Mouse (Mus musculus) intestine, embryonic 14.5 days (tissue): Measurements from ENCODE around the gene Ptprd. TPM values are rescaled to one million over a fixed set of nuclear protein-coding genes. Genes with fewer than 3 reads are reported as not detected.

Experiments
- ATAC-seq: fragments of 200-750 bp; cut with Nextera tagmentation; replicated peaks from 2 replicates; pipeline ENCODE4 v1.8.0; 2017; ENCODE audit warnings: low read depth, moderate number of reproducible peaks, moderate TSS enrichment, moderate library complexity; ENCODE audit not compliant: low FRiP score, low TSS enrichment
- DNase-seq: peaks from one replicate; pipeline ENCODE4 v3.0.0-alpha.2; 2018; ENCODE audit warnings: low spot score
- H3K27ac ChIP-seq: fragments of 300-500 bp; sonication (generic); 2 replicates; pipeline ENCODE4 v1.5.1; 2014; ENCODE audit warnings: low read depth, mild to moderate bottlenecking, control low read depth
- H3K27me3 ChIP-seq: fragments of 300-500 bp; sonication (generic); replicated peaks from 2 replicates; pipeline ENCODE4 v1.6.1; 2014; ENCODE audit warnings: low read length, control low read depth; ENCODE audit not compliant: control insufficient read depth, insufficient read depth
- H3K36me3 ChIP-seq: fragments of 300-500 bp; sonication (generic); 2 replicates; pipeline ENCODE4 v1.6.1; 2014; ENCODE audit warnings: low read length, control low read depth; ENCODE audit not compliant: control insufficient read depth, insufficient read depth
- H3K4me1 ChIP-seq: fragments of 300-500 bp; sonication (generic); replicated peaks from 2 replicates; pipeline ENCODE4 v1.6.1; 2014; ENCODE audit warnings: low read length, control low read depth, mixed read lengths; ENCODE audit not compliant: control insufficient read depth, insufficient read depth
- H3K4me2 ChIP-seq: fragments of 300-500 bp; sonication (generic); 2 replicates; pipeline ENCODE4 v1.6.1; 2014; ENCODE audit warnings: low read length
- H3K4me3 ChIP-seq: fragments of 300-500 bp; sonication (generic); 2 replicates; pipeline ENCODE4 v1.5.1; 2014; ENCODE audit warnings: low read depth, low read length, control low read depth, mixed read lengths
- H3K9ac ChIP-seq: fragments of 300-500 bp; sonication (generic); 2 replicates; pipeline ENCODE4 v1.6.1; 2014; ENCODE audit warnings: mild to moderate bottlenecking, low read length
- H3K9me3 ChIP-seq: fragments of 300-500 bp; sonication (generic); 2 replicates; pipeline ENCODE4 v1.6.1; 2016; ENCODE audit warnings: low read length, control low read depth; ENCODE audit not compliant: control insufficient read depth
- WGBS: fragments of 180-500 bp; shearing (Covaris S2); extraction: QIAGEN DNeasy Blood & Tissue Kit; methylation state at CpG from one replicate; pipeline ENCODE4 v1.1.7; 2014; 5-methylcytosine and 5-hydroxymethylcytosine counted together
- polyA plus RNA-seq: library from polyadenylated mRNA; unstranded; fragments of >200 nt; fragmentation: Nextera tagmentation; extraction: Ambion mirVana; gene quantifications from 2 replicates; pipeline ENCODE4 v1.2.1, GENCODE M21; 2014

Gene Ptprd
- polyA plus RNA-seq, 1 experiment from 2014 or later, result 19.4 TPM

DNA sequence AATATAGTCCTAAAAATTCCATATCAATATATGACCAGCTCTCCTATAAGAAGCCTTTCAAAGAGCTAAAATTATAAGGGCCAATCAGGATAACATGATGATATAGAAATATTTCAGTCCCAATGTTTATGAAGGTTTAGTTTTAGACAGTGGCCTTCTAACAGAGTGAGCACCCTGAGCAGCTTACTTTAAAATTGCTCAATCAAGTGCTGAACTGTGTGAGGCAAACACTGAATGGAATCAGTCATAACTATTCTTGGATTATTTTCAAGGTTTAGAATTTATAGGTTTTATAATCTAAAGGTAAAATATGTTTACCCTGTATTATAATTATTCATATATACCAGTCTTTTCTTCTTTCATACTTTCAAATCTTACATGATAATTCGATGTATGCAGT is 134.7 kb downstream of the Ptprd start:
- WGBS, result 90% methylated on average over 1 of the region's 1 CpGs
- Histone ChIP-seq H3K4me3 (no peak overlapping the region), H3K9me3 (no peaks in the 10 kb centered on the region), H3K27me3 (no peaks in the 10 kb centered on the region), H3K27ac (no peak overlapping the region), H3K4me1 (no peaks in the 10 kb centered on the region), H3K4me2 (no peak overlapping the region), H3K36me3 (no peaks in the 10 kb centered on the region), H3K9ac (no peak overlapping the region)
- ATAC-seq (no peak), DNase-seq (no peak)

DNA sequence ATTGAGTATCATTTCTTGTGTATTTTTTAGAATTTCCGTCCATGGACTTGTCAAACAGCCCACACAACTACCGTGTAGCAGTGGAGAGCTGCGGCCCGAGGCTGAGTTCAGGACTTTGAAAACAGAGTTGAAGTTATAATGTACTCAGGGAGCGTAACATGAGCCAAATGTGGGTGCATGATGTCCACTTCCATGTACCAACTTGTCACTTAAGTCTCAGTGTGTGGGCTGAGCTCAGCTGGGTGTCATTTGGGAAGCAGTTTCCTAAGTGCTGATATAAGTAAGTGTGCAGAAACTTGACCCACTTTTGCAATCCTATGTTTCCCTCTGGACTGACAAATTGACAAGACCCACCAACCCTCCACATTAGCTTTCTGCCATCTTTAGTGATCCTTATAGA is 173.4 kb downstream of the Ptprd start:
- Histone ChIP-seq H3K4me2 (no peak overlapping the region), H3K27me3 (no peaks in the 10 kb centered on the region), H3K36me3 (no peaks in the 10 kb centered on the region), H3K4me3 (no peak overlapping the region), H3K27ac (no peak overlapping the region), H3K9me3 (no peaks in the 10 kb centered on the region), H3K9ac (no peak overlapping the region), H3K4me1 (no peaks in the 10 kb centered on the region)
- no peak for DNase-seq
- WGBS, result 84% methylated on average over 5 of the region's 5 CpGs
- no peak for ATAC-seq

DNA sequence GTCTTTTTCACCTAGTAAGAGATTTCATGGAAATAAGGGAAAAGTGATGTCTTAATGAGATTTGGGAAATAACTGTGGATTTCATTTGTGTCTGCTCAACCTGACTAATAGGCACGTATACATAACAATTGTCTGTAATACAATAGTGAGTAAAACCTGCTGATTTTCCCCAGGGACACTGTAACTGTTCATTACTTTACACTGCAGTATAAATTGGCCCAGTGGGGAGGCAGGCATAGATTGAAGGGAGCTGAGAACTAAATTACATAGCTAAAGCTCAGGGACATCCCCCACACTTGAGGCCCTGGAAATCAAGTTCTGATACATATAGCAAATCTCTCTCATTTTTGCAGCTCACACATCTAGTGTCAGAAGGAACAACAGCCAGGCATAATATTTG is 209.7 kb downstream of the Ptprd start:
- WGBS, result 80% methylated on average over 1 of the region's 1 CpGs
- Histone ChIP-seq H3K36me3 (no peaks in the 10 kb centered on the region), H3K27ac (no peak overlapping the region), H3K9me3 (no peaks in the 10 kb centered on the region), H3K9ac (no peak overlapping the region), H3K4me1 (no peaks in the 10 kb centered on the region), H3K27me3 (no peaks in the 10 kb centered on the region), H3K4me2 (no peak overlapping the region), H3K4me3 (no peak overlapping the region)
- DNase-seq (no peak), ATAC-seq (no peak)

DNA sequence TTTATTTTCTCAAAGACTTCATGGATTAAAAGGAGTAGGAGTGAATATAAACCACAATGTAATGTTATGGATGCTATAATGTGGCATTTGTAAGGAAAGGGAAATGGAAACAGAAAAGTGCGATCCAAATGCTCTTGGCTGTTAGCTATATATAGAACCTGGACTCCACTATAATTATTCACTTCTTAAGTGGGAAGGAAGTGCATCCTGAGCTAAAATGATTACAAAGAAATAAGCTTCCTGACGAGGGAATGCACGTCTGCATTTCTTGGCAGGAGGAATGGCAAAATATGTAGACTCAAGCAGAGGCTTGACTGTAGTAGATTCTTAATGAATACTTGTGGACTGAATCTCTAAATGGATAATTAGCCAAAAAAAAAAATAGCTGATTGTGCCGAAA is 219.1 kb downstream of the Ptprd start:
- Histone ChIP-seq H3K4me1 (no peaks in the 10 kb centered on the region), H3K4me3 (no peak overlapping the region), H3K27me3 (no peaks in the 10 kb centered on the region), H3K9ac (no peak overlapping the region), H3K4me2 (no peak overlapping the region), H3K9me3 (no peaks in the 10 kb centered on the region), H3K27ac (no peak overlapping the region), H3K36me3 (no peaks in the 10 kb centered on the region)
- DNase-seq (no peak), ATAC-seq (no peak)
- WGBS, result 70% methylated on average over 4 of the region's 4 CpGs

DNA sequence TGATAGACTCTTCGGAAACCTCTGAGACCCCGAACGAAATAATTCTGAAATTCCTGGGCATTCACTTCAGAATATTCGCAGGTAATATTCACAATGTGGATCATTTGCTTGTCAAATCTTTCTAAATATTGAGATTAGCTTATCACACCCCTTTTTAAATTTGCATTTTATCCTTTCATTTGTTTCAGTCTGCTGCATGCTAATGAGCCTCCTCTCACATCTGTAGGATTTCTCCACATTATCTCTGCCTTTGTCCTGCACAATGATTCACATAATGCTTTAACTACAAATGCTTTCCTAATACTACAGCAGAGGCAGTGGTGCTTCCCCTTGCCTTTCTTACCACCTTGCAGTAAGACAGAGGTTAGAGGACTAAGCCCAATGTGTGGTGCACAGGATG is 229.7 kb downstream of the Ptprd start:
- Histone ChIP-seq H3K27me3 (no peaks in the 10 kb centered on the region), H3K9me3 (no peaks in the 10 kb centered on the region), H3K27ac (no peak overlapping the region), H3K4me2 (no peak overlapping the region), H3K36me3 (no peaks in the 10 kb centered on the region), H3K9ac (no peak overlapping the region), H3K4me1 (no peaks in the 10 kb centered on the region), H3K4me3 (no peak overlapping the region)
- WGBS, result 91% methylated on average over 4 of the region's 4 CpGs
- no peak for DNase-seq
- ATAC-seq, result no peak

DNA sequence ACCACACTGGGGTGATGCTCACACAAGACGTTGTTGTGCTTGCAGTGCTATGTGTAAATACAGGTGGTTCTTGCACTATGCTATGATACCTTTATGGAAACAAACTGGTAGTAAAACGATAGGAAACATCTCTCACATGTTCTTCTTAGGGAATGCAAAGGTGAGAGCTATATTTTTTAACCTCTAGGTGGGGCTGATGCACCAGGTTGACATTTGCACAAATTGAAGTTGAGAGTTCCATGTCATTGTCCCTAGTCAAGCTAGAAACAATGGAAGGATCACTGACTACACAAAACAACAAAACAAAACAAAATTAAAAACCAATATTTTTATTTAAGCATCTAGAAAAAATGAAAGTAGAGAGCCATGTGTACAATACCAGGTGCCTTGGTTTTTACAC is 250.1 kb downstream of the Ptprd start:
- WGBS, result 15% methylated on average over 2 of the region's 2 CpGs
- H3K4me1 ChIP-seq, result no peaks in the 10 kb centered on the region
- ATAC-seq, result 0 out of 2 replicates have a peak, but pooled peaks have one; percentile 36
- H3K4me3 ChIP-seq, result no peak overlapping the region
- H3K9ac ChIP-seq, result no peak overlapping the region
- H3K36me3 ChIP-seq, result no peaks in the 10 kb centered on the region
- H3K4me2 ChIP-seq, result no peak overlapping the region
- no peaks in the 10 kb centered on the region for H3K9me3 ChIP-seq
- no peak overlapping the region for H3K27ac ChIP-seq
- H3K27me3 ChIP-seq, result no peaks in the 10 kb centered on the region
- DNase-seq, result no peak

GRCm38 (mm10) chr4:77889489-77889888 is 322.3 kb downstream of the Ptprd start:
- Histone ChIP-seq H3K4me3 (no peak overlapping the region), H3K27me3 (no peaks in the 10 kb centered on the region), H3K4me1 (no peaks in the 10 kb centered on the region), H3K9me3 (no peaks in the 10 kb centered on the region), H3K27ac (no peak overlapping the region), H3K4me2 (no peak overlapping the region), H3K36me3 (no peaks in the 10 kb centered on the region), H3K9ac (no peak overlapping the region)
- ATAC-seq (no peak), DNase-seq (no peak)
- WGBS, result 82% methylated on average over 4 of the region's 4 CpGs

DNA sequence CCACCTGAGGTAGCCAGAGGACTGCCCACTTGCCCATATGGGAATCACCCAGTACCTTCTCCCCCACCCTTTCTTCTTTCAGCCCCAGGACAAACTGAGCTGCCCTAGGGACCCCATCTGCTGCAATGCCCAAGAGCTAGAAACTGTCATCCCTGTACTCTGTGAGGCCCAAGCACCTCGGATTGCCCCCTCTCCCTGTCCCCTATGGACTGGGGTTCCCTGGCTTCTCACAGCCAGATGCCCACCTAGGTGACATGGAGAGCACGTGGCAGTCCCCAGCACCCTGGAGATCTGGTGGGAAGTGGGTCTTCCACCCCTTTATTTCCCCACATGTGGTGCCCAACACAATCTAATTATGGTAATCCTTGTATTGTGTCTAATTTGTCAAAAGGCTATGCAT is 331.5 kb downstream of the Ptprd start:
- Histone ChIP-seq H3K36me3 (no peaks in the 10 kb centered on the region), H3K4me1 (no peaks in the 10 kb centered on the region), H3K4me3 (no peak overlapping the region), H3K9ac (no peak overlapping the region), H3K27me3 (no peaks in the 10 kb centered on the region), H3K9me3 (no peaks in the 10 kb centered on the region), H3K4me2 (no peak overlapping the region), H3K27ac (no peak overlapping the region)
- DNase-seq, result no peak
- no peak for ATAC-seq
- WGBS, result 60% methylated on average over 2 of the region's 2 CpGs

- DNase-seq, result no peak
- no peak overlapping the region for H3K9ac ChIP-seq
- no peak for ATAC-seq
- H3K4me2 ChIP-seq, result no peak overlapping the region
- no peaks in the 10 kb centered on the region for H3K4me1 ChIP-seq
- H3K36me3 ChIP-seq, result no peaks in the 10 kb centered on the region
- no peak overlapping the region for H3K27ac ChIP-seq
- WGBS, result 73% methylated on average over 5 of the region's 5 CpGs
- no peaks in the 10 kb centered on the region for H3K27me3 ChIP-seq
- H3K9me3 ChIP-seq, result no peaks in the 10 kb centered on the region
- H3K4me3 ChIP-seq, result no peak overlapping the region
Observed at GRCm38 (mm10) chr4:77861269-77861668, 350.5 kb downstream of the Ptprd start.
